Mouse (Mus musculus): ENCODE results near the gene Mthfd1l.

DNA sequence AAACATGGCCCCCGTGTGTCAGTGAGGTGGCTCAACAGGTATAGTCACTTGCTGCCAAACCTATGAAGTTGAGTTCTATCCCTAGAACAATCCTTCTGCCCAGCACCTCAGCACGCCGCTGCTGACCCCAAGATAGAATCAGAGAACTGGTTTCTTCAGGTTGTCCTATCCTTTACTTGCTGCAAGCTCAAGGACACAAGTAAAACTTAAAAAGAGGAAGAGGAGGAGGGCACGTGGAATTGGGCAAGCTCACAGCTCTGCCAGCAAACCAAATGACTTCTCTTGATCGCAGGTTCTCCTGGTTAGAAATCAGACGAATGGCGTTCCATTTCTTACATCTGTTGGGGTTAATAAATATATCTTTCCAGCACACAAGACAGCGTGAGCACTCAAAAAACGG, 681 bp upstream of the Mthfd1l start:
- no peak for TF ChIP-seq POLR2A (IDR thresholded peaks at IDR 0.05; ENCODE audit: control insufficient read depth, low read depth, low read length)
- no peak for TF ChIP-seq CTCF (IDR thresholded peaks at IDR 0.05; ENCODE audit: control insufficient read depth, insufficient read depth, insufficient replicate concordance, low read depth, low read length)
